Mouse (Mus musculus) mammary gland, adult 2 months (tissue): Measurements from ENCODE around the gene Gm5155. TPM values are rescaled to one million over a fixed set of nuclear protein-coding genes. Genes with fewer than 3 reads are reported as not detected.

Experiments
- polyA plus RNA-seq: library from polyadenylated mRNA; depleted of rRNA; stranded (reverse); fragments of >200 nt; gene quantifications from 2 replicates; pipeline ENCODE4 v1.2.3, GENCODE M21; 2012; ENCODE audit warnings: low replicate concordance; rRNA removed

The Gm5155 gene
- polyA plus RNA-seq: 0.04 TPM in 1 of 2 replicates, not detected in the other

DNA sequence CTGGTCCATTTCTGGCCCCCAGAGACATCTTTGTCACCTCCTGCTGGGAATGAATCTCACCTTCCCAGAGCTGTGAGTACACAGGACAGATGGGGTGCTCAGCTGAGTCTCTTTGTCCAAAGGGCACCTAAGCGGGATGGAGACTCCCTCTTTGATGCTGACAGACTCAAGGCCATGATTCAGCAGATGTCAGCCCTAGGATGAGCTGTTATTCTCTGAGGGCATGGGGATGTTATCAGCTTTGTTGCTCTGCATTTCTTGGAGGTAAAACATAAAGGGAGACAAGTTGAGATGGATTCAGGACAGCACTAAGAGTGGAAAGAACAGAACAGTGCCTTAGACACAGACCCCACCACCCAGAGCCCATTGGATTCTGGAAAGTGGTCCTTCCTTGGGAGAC is at the start of gene Gm5155:
Gene Gm5155, plus strand, starts transcription at position 301 of the 400 bp plus-strand sequence.

Other genes with a start within 250 kb of the Gm5155 start
- not detected in 2 replicates for gene Ceacam5, start 158.5 kb upstream of the Gm5155 start, polyA plus RNA-seq
- not detected in 2 replicates for gene Ceacam14, start 59.1 kb upstream of the Gm5155 start, polyA plus RNA-seq
- not detected in 2 replicates for gene Ceacam11, start 100.4 kb downstream of the Gm5155 start, polyA plus RNA-seq
- not detected in 2 replicates for gene Ceacam13, start 138.1 kb downstream of the Gm5155 start, polyA plus RNA-seq
- not detected in 2 replicates for gene Ceacam12, start 194.2 kb downstream of the Gm5155 start, polyA plus RNA-seq